Mouse (Mus musculus): ENCODE measurements around the gene Mycn.

Mycn gene

GRCm38 (mm10) chr12:12941661-12942363 lies at the start of gene Mycn:
Mycn (minus strand) TSS chr12:12941914.
- DNase-seq, result peak; percentile 36

GRCm38 (mm10) chr12:12987376-12987775 lies 45.7 kb upstream of the Mycn start:
- DNase-seq, result no peak

GRCm38 (mm10) chr12:12986612-12987206 lies 45.0 kb upstream of the Mycn start:
- no peak for DNase-seq

GRCm38 (mm10) chr12:12983032-12983431 lies 41.3 kb upstream of the Mycn start:
- no peak for DNase-seq

- DNase-seq, result no peak
Observed at GRCm38 (mm10) chr12:12975397-12975796, 33.7 kb upstream of the Mycn start.

- DNase-seq, result no peak
Observed at GRCm38 (mm10) chr12:12972756-12973435, 31.2 kb upstream of the Mycn start.

GRCm38 (mm10) chr12:12967946-12968345 lies 26.2 kb upstream of the Mycn start:
- no peak for DNase-seq

- no peak for DNase-seq
Observed at GRCm38 (mm10) chr12:12964856-12965255, 23.1 kb upstream of the Mycn start.

DNA sequence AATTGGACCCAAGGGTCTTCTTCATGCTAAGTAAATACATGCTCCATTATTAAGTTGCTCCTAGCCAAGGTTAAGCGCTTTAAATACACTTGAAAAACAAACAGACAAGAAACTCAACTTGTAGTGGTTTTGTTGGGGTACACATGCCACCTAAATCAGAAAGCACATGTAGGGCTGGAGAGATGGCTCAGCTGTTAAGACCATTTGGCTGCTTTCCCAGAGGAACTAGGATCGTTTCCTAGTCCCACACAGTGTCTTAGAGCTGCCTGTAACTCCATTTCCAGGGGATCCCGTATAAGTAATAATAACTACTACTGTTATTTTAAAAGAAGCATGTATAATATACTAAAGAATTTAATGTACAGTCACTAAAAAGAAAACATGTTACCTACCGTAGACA lies 5.9 kb upstream of the Mycn start:
- DNase-seq, result no peak

- DNase-seq, result peak; percentile 2
Observed at GRCm38 (mm10) chr12:12943288-12943687, 1.6 kb upstream of the Mycn start.

DNA sequence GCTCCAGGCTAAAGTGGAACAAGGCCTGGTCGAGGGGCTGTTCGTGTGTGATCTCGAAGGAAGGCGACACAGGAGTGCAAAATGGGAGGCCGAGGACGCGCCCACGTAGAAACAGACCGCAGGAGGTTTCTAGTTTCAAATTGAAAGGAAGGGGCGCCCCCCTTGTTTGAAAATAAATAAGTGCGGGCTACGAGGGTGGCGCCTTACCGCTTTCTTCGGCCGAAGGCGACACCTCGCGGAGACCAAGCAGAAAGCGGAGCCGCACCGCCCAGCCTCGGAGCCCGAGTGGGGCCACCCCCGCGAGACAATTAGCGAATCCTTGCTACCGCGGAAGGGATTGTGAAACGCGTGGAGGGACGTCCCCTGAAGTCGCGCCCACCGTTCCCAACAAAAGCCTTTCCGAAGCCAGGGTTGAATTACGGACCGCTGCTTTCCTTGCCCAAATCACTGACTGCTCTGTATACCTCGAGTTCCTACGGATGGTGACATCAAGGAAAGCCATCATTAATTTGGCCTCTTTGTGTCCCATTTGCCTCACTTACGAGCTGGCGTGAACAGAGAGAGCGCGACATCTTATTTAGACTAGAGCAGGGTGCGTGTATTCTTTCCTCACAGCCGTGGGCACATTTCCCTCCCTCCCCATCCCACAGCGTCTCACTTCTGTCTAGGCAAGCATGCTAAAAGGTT lies 793 bp upstream of the Mycn start:
- DNase-seq, result peak; percentile 80

GRCm38 (mm10) chr12:12941129-12941504 lies 597 bp downstream of the Mycn start:
- DNase-seq, result peak; percentile 8

GRCm38 (mm10) chr12:12940466-12941128 lies 1.1 kb downstream of the Mycn start:
- peak; percentile 9 for DNase-seq

- DNase-seq, result peak; percentile 11
Observed at GRCm38 (mm10) chr12:12939581-12940465, 1.9 kb downstream of the Mycn start.

DNA sequence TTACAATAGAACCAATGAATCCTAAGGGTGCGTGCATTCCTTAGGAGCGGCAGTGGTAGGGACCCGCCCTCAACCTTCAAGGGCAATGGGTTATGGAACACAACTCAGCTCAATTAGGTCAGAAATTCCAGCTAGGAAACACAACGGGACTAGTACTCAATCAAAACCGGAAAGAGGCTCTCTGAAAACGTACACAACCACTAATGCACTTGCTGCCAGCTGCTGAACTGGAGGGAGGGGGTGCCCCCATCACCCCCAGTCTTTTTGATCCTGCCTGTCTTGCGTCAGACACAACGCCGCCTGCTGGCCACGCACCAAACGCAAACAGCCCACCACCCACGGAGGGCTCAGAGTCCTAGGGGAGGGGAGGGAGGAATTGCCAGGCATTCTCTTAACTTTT lies 2.9 kb downstream of the Mycn start:
- DNase-seq, result peak; percentile 32

DNA sequence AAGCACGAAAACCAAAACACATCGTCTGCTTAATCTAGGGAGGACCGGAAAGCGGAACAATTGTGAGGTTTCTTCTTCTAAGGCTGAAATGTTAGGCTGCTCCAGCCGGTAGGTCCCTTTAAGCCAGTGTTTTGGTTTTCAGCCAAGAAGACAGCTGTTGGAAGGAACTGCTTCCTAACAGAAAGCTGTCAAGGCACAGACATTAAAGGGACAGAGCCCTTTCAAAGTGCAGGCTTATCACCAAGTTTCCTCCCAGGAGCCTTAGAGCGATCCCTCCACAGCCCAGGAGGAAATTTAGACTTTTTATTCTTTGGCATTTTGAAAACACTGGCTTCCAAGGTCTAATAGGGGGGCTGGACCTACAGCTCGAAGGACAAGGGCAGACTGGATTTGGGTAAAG lies 3.4 kb downstream of the Mycn start:
- DNase-seq, result peak; percentile 34

GRCm38 (mm10) chr12:12937746-12938145 lies 4.0 kb downstream of the Mycn start:
- no peak for DNase-seq

DNA sequence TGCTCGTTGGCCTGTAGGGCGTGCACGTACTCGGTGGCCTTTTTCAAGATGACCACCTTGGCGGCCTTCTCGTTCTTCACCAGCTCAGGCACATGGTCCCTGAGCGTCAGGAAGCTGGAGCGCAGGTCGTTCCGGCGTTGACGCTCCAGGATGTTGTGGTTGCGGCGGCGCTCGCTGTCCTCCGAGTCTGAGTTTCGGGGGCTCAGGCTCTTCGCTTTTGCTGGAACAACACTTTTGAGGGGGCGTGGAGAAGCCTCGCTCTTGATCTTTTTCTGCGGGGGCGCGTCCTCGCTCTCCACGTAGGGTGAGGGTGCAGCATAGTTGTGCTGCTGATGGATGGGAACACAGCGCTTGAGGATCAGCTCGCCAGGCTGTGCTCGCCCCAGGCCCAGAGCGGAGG lies 4.6 kb downstream of the Mycn start:
- DNase-seq, result no peak

DNA sequence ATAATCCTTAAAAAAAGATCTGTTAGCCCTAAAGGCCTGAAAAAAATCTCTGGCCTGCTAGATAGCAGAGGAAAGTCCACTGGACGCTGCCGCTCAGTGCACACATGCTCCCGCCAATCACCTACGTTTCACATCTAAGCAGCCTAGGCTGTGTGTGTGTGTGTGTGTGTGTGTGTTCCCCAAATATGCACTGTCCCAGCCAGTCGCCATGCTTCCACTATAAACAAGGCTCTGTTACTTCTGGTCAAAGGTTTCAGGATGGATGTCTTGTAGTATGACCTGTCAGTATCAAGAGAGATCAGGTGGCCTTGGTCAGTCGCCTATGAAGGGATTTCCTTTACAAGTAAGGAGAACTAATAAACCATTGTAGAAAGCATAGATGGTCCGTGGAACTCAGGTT lies 9.5 kb downstream of the Mycn start:
- DNase-seq, result no peak

DNA sequence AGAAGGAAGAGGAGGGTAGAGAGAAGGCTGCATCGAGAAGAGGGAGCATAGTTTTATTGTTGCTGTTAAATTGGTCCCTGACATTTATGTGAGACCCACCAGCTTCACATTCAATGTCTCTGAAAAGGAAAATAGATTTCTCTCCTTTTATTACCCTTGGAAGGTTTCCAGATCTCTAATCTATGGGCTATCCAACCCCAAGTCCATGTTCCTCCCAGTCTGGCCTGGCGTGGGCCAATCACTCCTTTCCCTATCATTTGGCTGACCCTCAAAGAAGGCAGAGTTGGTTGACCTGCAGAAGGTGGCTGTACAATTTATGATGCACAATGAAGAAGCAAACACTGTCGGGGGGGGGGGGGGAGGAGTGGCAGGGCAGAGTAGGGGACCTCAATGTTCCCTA lies 13.5 kb downstream of the Mycn start:
- DNase-seq, result no peak

GRCm38 (mm10) chr12:12926975-12927527 lies 14.7 kb downstream of the Mycn start:
- no peak for DNase-seq

DNA sequence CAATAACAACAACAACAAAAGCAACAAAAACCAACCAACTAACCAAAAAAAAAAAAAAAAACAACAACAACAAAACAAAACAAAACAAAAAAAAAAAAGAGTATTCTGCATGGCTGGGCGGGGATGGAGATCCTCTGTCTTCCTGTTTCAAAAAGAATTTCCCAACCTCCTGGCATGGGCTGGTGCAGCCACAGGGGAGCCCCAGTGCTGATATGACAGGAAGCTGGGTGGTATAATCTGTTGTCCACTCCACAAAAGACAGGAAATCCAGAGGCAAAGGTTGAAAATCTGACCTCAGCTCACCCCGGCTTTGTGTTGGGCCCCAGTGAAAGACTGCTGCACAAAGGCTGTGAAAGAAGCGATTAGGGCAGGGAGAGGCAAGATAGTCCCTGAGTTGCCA lies 17.3 kb downstream of the Mycn start:
- DNase-seq, result no peak
